Mouse (Mus musculus) urinary bladder, adult 18-20 months (tissue): Measurements from ENCODE around the gene Csrp2.

Experiments
- DNase-seq, 2 experiments: peaks; one replicate each; pipeline ENCODE4 v3.0.0; 2022; ENCODE audit warnings: low spot score in 2 of 2, mixed read lengths in 2 of 2

Csrp2 gene

GRCm38 (mm10) chr10:110971044-110971443 lies 51.5 kb downstream of the Csrp2 start:
- no peak for DNase-seq

DNA sequence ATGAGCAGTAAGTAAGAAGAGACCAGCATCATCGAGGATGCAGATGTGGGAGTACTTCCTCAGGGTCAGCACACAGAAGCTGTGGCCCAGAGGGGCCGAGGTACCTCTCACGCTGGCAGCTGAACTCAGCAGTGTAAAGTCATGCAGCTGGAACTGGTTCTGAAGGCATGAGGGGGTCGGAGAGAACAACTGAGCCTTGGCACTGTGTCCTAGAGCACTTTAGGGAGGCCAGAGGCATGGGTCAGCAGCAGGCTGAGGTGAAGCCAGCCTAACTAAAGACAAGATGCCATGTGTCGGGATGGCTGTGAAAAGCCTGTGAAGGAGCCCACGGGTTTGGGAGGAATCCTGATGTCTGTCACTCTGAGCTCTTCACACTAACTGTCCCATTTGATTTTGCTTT lies 51.9 kb downstream of the Csrp2 start:
- DNase-seq, result no peak

GRCm38 (mm10) chr10:110971998-110972397 lies 52.4 kb downstream of the Csrp2 start:
- DNase-seq, result peak in 1 of 2 experiments; percentile 15

DNA sequence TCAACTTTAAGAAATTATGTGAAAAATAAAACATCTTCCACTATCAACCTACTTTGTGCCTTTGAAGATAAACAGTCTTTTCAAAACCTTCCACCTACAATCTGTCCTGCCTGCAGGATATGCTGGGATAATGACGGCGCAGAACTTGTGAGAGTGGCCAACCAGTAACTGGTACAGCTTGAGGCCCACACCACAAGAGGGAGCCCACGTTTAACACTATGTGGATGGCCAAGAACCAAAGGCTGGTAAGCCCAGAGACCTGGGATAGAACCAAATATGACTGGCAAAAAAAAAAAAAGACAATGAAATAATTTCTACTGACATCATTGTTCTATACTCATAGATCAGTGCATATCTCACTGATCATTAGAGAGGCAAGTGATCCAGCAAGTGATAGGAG lies 54.9 kb downstream of the Csrp2 start:
- DNase-seq, result no peak

DNA sequence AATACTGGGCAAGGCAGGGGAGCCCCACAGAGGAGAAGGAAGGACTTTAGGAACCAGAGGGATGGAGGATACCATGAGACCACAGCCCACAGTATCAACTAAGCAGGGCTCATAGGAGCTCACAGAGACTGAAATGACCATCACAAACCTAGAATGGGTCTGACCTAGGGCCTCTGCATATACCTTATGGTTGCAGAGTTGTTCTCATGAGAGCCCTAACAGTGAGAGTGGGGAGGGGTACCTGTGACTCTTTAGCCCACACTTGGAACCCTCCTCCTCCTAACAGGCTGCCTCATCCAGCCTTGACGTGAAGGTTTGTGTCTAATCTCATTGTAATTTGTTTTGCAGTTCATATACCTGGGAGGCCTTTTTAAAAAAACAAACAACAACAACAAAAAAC lies 55.3 kb downstream of the Csrp2 start:
- DNase-seq, result no peak

DNA sequence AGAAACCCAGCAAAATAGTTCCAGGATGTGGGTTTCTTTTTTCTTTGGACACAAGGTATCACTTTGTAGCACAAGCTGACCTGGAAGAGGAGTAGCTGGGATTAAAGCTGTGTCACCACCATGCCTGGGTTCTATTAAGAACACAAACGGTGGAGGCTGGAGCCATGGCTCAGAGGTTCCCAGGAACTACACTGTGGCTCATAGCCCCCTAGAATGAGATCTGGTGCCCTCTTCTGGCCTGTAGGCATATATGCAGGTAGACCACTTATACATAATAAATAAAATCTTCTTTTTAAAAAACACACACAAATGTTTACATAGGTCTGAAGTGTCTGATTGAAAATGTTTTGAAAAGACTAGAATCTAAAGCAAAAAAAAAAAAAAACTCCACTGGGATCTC lies 56.5 kb downstream of the Csrp2 start:
- DNase-seq, result no peak

- no peak for DNase-seq
Observed at GRCm38 (mm10) chr10:110977379-110977778, 57.8 kb downstream of the Csrp2 start.

- DNase-seq, result no peak
Observed at GRCm38 (mm10) chr10:110979431-110979830, 59.8 kb downstream of the Csrp2 start.

DNA sequence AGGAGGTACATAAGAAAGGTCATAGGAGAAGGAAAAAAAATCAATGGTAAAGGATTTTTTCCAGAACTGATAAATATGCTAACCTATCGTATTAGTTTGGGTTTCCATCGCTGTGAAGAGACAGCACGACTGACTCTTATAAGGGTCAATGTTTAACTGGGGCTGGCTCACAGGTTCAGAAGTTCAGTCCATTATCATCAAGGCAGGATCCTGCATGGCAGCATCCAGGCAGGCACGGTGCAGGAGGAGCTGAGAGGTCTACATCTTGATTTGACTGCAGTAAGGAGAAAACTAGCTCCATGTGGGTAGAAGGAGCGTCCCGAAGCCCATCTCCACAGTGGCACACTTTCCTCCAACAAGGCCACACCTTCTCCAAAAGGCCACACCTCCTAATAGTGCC lies 60.9 kb downstream of the Csrp2 start:
- DNase-seq, result no peak

- no peak for DNase-seq
Observed at GRCm38 (mm10) chr10:110982771-110983170, 63.2 kb downstream of the Csrp2 start.

GRCm38 (mm10) chr10:110986682-110987081 lies 67.1 kb downstream of the Csrp2 start:
- DNase-seq, result no peak
